Mouse (Mus musculus): Measurements from ENCODE around the gene Gm28042.

- no peak for TF ChIP-seq POLR2A (IDR thresholded peaks at IDR 0.05; ENCODE audit: low read depth, low read length)
- TF ChIP-seq CTCF (IDR thresholded peaks at IDR 0.05; ENCODE audit: extremely low read depth, insufficient read depth, insufficient read length, insufficient replicate concordance) = no peak
Observed at GRCm38 (mm10) chr2:119986369-119986768, 40.9 kb upstream of the Gm28042 start.

Measured in spleen, adult 2 months (tissue).